Mouse (Mus musculus) forebrain, embryonic 16.5 days (tissue): ENCODE data around the gene Pald1. TPM values are rescaled to one million over a fixed set of nuclear protein-coding genes. Genes with fewer than 3 reads are reported as not detected.

Experiments
- ATAC-seq: fragments of 200-750 bp; cut with Nextera tagmentation; 2 replicates; pipeline ENCODE4 v1.8.0; 2017; ENCODE audit warnings: mild to moderate bottlenecking, moderate library complexity
- H3K27ac ChIP-seq: fragments of 300-500 bp; sonication (generic); 2 replicates; pipeline ENCODE4 v1.5.1; 2014; ENCODE audit warnings: low read length, control low read depth
- H3K27me3 ChIP-seq: fragments of 300-500 bp; sonication (generic); replicated peaks from 2 replicates; pipeline ENCODE4 v1.6.1; 2014; ENCODE audit warnings: low read length; ENCODE audit not compliant: control insufficient read depth, insufficient read depth
- H3K36me3 ChIP-seq: fragments of 300-500 bp; sonication (generic); 2 replicates; pipeline ENCODE4 v1.6.1; 2014; ENCODE audit not compliant: control insufficient read depth, insufficient read depth
- H3K4me1 ChIP-seq: fragments of 300-500 bp; sonication (generic); replicated peaks from 2 replicates; pipeline ENCODE4 v1.6.1; 2014; ENCODE audit warnings: low read length; ENCODE audit not compliant: control insufficient read depth, insufficient read depth
- H3K4me2 ChIP-seq: fragments of 300-500 bp; sonication (generic); 2 replicates; pipeline ENCODE4 v1.6.1; 2014; ENCODE audit warnings: mild to moderate bottlenecking, low read length, control low read depth
- H3K4me3 ChIP-seq: fragments of 300-500 bp; sonication (generic); replicated peaks from 2 replicates; pipeline ENCODE4 v1.5.1; 2014; ENCODE audit warnings: mild to moderate bottlenecking, low read length, control low read depth
- H3K9ac ChIP-seq: fragments of 300-500 bp; sonication (generic); replicated peaks from 2 replicates; pipeline ENCODE4 v1.6.1; 2014; ENCODE audit warnings: low read depth, low read length, control low read depth
- H3K9me3 ChIP-seq: fragments of 300-500 bp; sonication (generic); 2 replicates; pipeline ENCODE4 v1.6.1; 2016; ENCODE audit warnings: low read length; ENCODE audit not compliant: control insufficient read depth
- WGBS: fragments of 180-500 bp; shearing (Covaris S2); extraction: QIAGEN DNeasy Blood & Tissue Kit; methylation state at CpG from one replicate; pipeline ENCODE4 v1.1.7; 2014; 5-methylcytosine and 5-hydroxymethylcytosine counted together
- polyA plus RNA-seq: library from polyadenylated mRNA; unstranded; fragments of >200 nt; fragmentation: Nextera tagmentation; extraction: Ambion mirVana; gene quantifications from 2 replicates; pipeline ENCODE4 v1.2.1, GENCODE M21; 2015

Gene Pald1
- polyA plus RNA-seq, 1 experiment from 2014 or later: 17.1 TPM

- H3K9ac ChIP-seq: no peak overlapping the region
Measured at GRCm38 (mm10) chr10:61365902-61366301, 17.4 kb downstream of the Pald1 start.

GRCm38 (mm10) chr10:61364431-61364830, 18.9 kb downstream of the Pald1 start:
- H3K4me3 ChIP-seq: no peak overlapping the region
- no peaks in the 10 kb centered on the region for H3K36me3 ChIP-seq
- H3K27me3 ChIP-seq: no peaks in the 10 kb centered on the region
- H3K4me2 ChIP-seq: no peak overlapping the region
- no peak overlapping the region for H3K9ac ChIP-seq
- ATAC-seq: no peak
- H3K4me1 ChIP-seq: no peaks in the 10 kb centered on the region
- H3K9me3 ChIP-seq: no peaks in the 10 kb centered on the region
- no peak overlapping the region for H3K27ac ChIP-seq
- WGBS: 94% methylated on average over 6 of the region's 6 CpGs

More at GRCm38 (mm10) chr10:61365902-61366301, 17.4 kb downstream of the Pald1 start:
- Histone ChIP-seq H3K4me1 (no peaks in the 10 kb centered on the region), H3K27ac (no peak overlapping the region), H3K27me3 (no peaks in the 10 kb centered on the region), H3K4me3 (no peak overlapping the region), H3K9me3 (no peaks in the 10 kb centered on the region), H3K36me3 (no peaks in the 10 kb centered on the region), H3K4me2 (no peak overlapping the region)
- ATAC-seq: no peak
- WGBS: 79% methylated on average over 1 of the region's 1 CpGs

GRCm38 (mm10) chr10:61362992-61363391, 20.3 kb downstream of the Pald1 start:
- no peak overlapping the region for H3K27ac ChIP-seq
- ATAC-seq: no peak
- no peaks in the 10 kb centered on the region for H3K36me3 ChIP-seq
- no peaks in the 10 kb centered on the region for H3K27me3 ChIP-seq
- H3K4me1 ChIP-seq: no peaks in the 10 kb centered on the region
- no peak overlapping the region for H3K4me3 ChIP-seq
- H3K9me3 ChIP-seq: no peaks in the 10 kb centered on the region
- 79% methylated on average over 8 of the region's 8 CpGs for WGBS
- no peak overlapping the region for H3K4me2 ChIP-seq
- no peak overlapping the region for H3K9ac ChIP-seq

GRCm38 (mm10) chr10:61362483-61362882, 20.8 kb downstream of the Pald1 start:
- WGBS: 85% methylated on average over 9 of the region's 9 CpGs
- H3K27me3 ChIP-seq: no peaks in the 10 kb centered on the region
- no peak for ATAC-seq

GRCm38 (mm10) chr10:61360667-61361066, 22.7 kb downstream of the Pald1 start:
- no peak overlapping the region for H3K4me2 ChIP-seq
- no peaks in the 10 kb centered on the region for H3K9me3 ChIP-seq
- H3K4me3 ChIP-seq: no peak overlapping the region
- no peak for ATAC-seq
- no peaks in the 10 kb centered on the region for H3K36me3 ChIP-seq
- no peak overlapping the region for H3K9ac ChIP-seq
- no peaks in the 10 kb centered on the region for H3K4me1 ChIP-seq
- WGBS: 89% methylated on average over 8 of the region's 8 CpGs
- no peak overlapping the region for H3K27ac ChIP-seq
- H3K27me3 ChIP-seq: no peaks in the 10 kb centered on the region

More at GRCm38 (mm10) chr10:61362483-61362882, 20.8 kb downstream of the Pald1 start:
- Histone ChIP-seq H3K4me2 (no peak overlapping the region), H3K27ac (no peak overlapping the region), H3K4me1 (no peaks in the 10 kb centered on the region), H3K36me3 (no peaks in the 10 kb centered on the region), H3K9me3 (no peaks in the 10 kb centered on the region), H3K9ac (no peak overlapping the region), H3K4me3 (no peak overlapping the region)

- 92% methylated on average over 8 of the region's 8 CpGs for WGBS
- H3K27ac ChIP-seq: no peak overlapping the region
- no peaks in the 10 kb centered on the region for H3K9me3 ChIP-seq
- no peaks in the 10 kb centered on the region for H3K27me3 ChIP-seq
- no peak for ATAC-seq
- no peaks in the 10 kb centered on the region for H3K4me1 ChIP-seq
- no peak overlapping the region for H3K9ac ChIP-seq
- H3K36me3 ChIP-seq: no peaks in the 10 kb centered on the region
- no peak overlapping the region for H3K4me2 ChIP-seq
- no peak overlapping the region for H3K4me3 ChIP-seq
Measured at GRCm38 (mm10) chr10:61359411-61359810, 23.9 kb downstream of the Pald1 start.

- H3K4me1 ChIP-seq: no peaks in the 10 kb centered on the region
- H3K9me3 ChIP-seq: no peaks in the 10 kb centered on the region
- no peaks in the 10 kb centered on the region for H3K36me3 ChIP-seq
- no peaks in the 10 kb centered on the region for H3K27me3 ChIP-seq
- H3K4me2 ChIP-seq: no peak overlapping the region
- 70% methylated on average over 8 of the region's 8 CpGs for WGBS
- no peak overlapping the region for H3K4me3 ChIP-seq
- ATAC-seq: no peak
- H3K9ac ChIP-seq: no peak overlapping the region
- no peak overlapping the region for H3K27ac ChIP-seq
Measured at GRCm38 (mm10) chr10:61357658-61358057, 25.7 kb downstream of the Pald1 start.

GRCm38 (mm10) chr10:61356568-61356967, 26.8 kb downstream of the Pald1 start:
- H3K4me1 ChIP-seq: no peaks in the 10 kb centered on the region
- no peak overlapping the region for H3K9ac ChIP-seq
- ATAC-seq: no peak
- H3K4me2 ChIP-seq: no peak overlapping the region
- no peaks in the 10 kb centered on the region for H3K27me3 ChIP-seq
- 95% methylated on average over 8 of the region's 8 CpGs for WGBS
- H3K9me3 ChIP-seq: no peaks in the 10 kb centered on the region
- H3K4me3 ChIP-seq: no peak overlapping the region
- H3K36me3 ChIP-seq: no peaks in the 10 kb centered on the region
- no peak overlapping the region for H3K27ac ChIP-seq

- no peak overlapping the region for H3K4me2 ChIP-seq
- H3K9ac ChIP-seq: no peak overlapping the region
- no peak for ATAC-seq
- no peaks in the 10 kb centered on the region for H3K27me3 ChIP-seq
- H3K9me3 ChIP-seq: no peaks in the 10 kb centered on the region
- 94% methylated on average over 5 of the region's 5 CpGs for WGBS
- no peak overlapping the region for H3K27ac ChIP-seq
- no peaks in the 10 kb centered on the region for H3K36me3 ChIP-seq
- H3K4me3 ChIP-seq: no peak overlapping the region
- no peaks in the 10 kb centered on the region for H3K4me1 ChIP-seq
Measured at GRCm38 (mm10) chr10:61356095-61356494, 27.2 kb downstream of the Pald1 start.

- no peak for ATAC-seq
Measured at GRCm38 (mm10) chr10:61355611-61356010, 27.7 kb downstream of the Pald1 start.

More at GRCm38 (mm10) chr10:61355611-61356010, 27.7 kb downstream of the Pald1 start:
- H3K4me3 ChIP-seq: no peak overlapping the region
- no peak overlapping the region for H3K4me2 ChIP-seq
- 95% methylated on average over 13 of the region's 13 CpGs for WGBS
- no peak overlapping the region for H3K9ac ChIP-seq
- H3K27me3 ChIP-seq: no peaks in the 10 kb centered on the region
- no peaks in the 10 kb centered on the region for H3K4me1 ChIP-seq
- H3K27ac ChIP-seq: no peak overlapping the region
- no peaks in the 10 kb centered on the region for H3K36me3 ChIP-seq
- no peaks in the 10 kb centered on the region for H3K9me3 ChIP-seq
